Mouse (Mus musculus) midbrain, embryonic 14.5 days (tissue): ENCODE data around the gene Mvb12a. TPM values are rescaled to one million over a fixed set of nuclear protein-coding genes. Genes with fewer than 3 reads are reported as not detected.

Experiments
- ATAC-seq: fragments of 200-750 bp; cut with Nextera tagmentation; 2 replicates; pipeline ENCODE4 v1.8.0; 2017; ENCODE audit warnings: moderate number of reproducible peaks, moderate library complexity; ENCODE audit not compliant: low FRiP score, low TSS enrichment
- DNase-seq: peaks from one replicate; pipeline ENCODE4 v3.0.0-alpha.2; 2015
- H3K27ac ChIP-seq: fragments of 300-500 bp; sonication (generic); replicated peaks from 2 replicates; pipeline ENCODE4 v1.5.1; 2014; ENCODE audit warnings: mild to moderate bottlenecking, low read depth, low read length, moderate library complexity
- H3K27me3 ChIP-seq: fragments of 300-500 bp; sonication (generic); 2 replicates; pipeline ENCODE4 v1.6.1; 2014; ENCODE audit warnings: low read length, control low read depth, mixed read lengths; ENCODE audit not compliant: control insufficient read depth, insufficient read depth
- H3K36me3 ChIP-seq: fragments of 300-500 bp; sonication (generic); 2 replicates; pipeline ENCODE4 v1.6.1; 2014; ENCODE audit warnings: low read length, control low read depth; ENCODE audit not compliant: control insufficient read depth, insufficient read depth
- H3K4me1 ChIP-seq: fragments of 300-500 bp; sonication (generic); 2 replicates; pipeline ENCODE4 v1.6.1; 2014; ENCODE audit warnings: mild to moderate bottlenecking, antibody characterized with exemption, low read length, control low read depth; ENCODE audit not compliant: control insufficient read depth, insufficient read depth
- H3K4me2 ChIP-seq: fragments of 300-500 bp; sonication (generic); 2 replicates; pipeline ENCODE4 v1.6.1; 2014; ENCODE audit warnings: mild to moderate bottlenecking, low read length, moderate library complexity
- H3K4me3 ChIP-seq: fragments of 300-500 bp; sonication (generic); replicated peaks from 2 replicates; pipeline ENCODE4 v1.5.1; 2014; ENCODE audit warnings: low read depth, low read length
- H3K9ac ChIP-seq: fragments of 300-500 bp; sonication (generic); replicated peaks from 2 replicates; pipeline ENCODE4 v1.6.1; 2014; ENCODE audit warnings: mild to moderate bottlenecking, low read length, moderate library complexity
- H3K9me3 ChIP-seq: fragments of 300-500 bp; sonication (generic); 2 replicates; pipeline ENCODE4 v1.6.1; 2016; ENCODE audit warnings: low read length, control low read depth, mixed read lengths; ENCODE audit not compliant: control insufficient read depth
- WGBS: fragments of 180-500 bp; shearing (Covaris S2); extraction: QIAGEN DNeasy Blood & Tissue Kit; methylation state at CpG from one replicate; pipeline ENCODE4 v1.1.7; 2014; 5-methylcytosine and 5-hydroxymethylcytosine counted together
- polyA plus RNA-seq: library from polyadenylated mRNA; unstranded; fragments of >200 nt; fragmentation: Nextera tagmentation; extraction: Ambion mirVana; gene quantifications from 2 replicates; pipeline ENCODE4 v1.2.1, GENCODE M21; 2014

Gene Mvb12a
- polyA plus RNA-seq, 1 experiment from 2014 or later, result 54.6 TPM

DNA sequence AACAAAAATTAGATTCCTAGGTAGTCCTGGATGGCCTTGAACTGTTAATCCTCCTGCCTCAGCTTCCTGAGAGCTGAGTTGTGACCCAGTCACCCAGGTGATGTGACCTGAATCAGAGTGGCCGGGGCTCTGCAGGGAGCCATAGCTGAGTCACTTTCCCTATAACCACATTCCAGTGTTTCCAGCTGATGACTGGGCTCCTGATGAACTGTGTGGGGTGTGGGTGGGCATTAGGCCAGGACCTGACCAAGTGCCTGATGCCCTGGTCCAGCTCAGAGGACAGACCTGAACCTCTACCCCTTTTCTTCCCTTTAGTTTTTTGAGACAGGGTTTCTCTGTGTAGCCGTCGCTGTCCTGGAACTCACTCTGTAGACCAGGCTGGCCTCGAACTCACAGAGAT lies 37.4 kb upstream of the Mvb12a start:
- no peak for DNase-seq
- Histone ChIP-seq H3K27me3 (peaks cover 39% of the 10 kb centered on the region), H3K4me3 (no peak overlapping the region), H3K27ac (no peak overlapping the region), H3K4me2 (no peak overlapping the region), H3K4me1 (no peaks in the 10 kb centered on the region), H3K36me3 (no peaks in the 10 kb centered on the region), H3K9ac (no peak overlapping the region), H3K9me3 (no peaks in the 10 kb centered on the region)
- ATAC-seq, result no peak
- WGBS, result 92% methylated on average over 4 of the region's 4 CpGs

DNA sequence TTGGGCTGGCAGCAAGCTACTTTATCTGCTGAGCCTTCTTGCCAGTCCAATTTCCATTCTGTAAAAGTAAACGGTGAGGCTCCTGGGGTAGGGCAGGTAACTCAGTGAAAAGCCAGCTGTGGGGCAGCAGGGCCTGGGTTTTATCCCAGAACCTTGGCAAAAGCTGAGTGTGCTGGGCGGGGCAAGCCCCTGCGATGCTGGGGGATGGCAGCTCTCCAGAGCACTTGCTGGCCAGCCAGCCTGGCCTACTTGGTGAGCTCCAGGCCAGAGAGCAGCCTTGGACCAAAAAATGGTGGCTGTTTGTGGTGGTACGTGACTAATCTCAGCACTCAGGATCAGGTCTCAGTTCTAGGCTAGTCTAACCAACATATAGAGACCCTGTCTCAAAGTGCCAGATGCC lies 36.7 kb upstream of the Mvb12a start:
- no peak overlapping the region for H3K4me3 ChIP-seq
- ATAC-seq (no peak), DNase-seq (no peak)
- H3K9me3 ChIP-seq, result no peaks in the 10 kb centered on the region
- WGBS, result 76% methylated on average over 4 of the region's 4 CpGs
- no peak overlapping the region for H3K4me2 ChIP-seq
- H3K27ac ChIP-seq, result no peak overlapping the region
- peaks cover 39% of the 10 kb centered on the region for H3K27me3 ChIP-seq
- no peaks in the 10 kb centered on the region for H3K36me3 ChIP-seq
- H3K4me1 ChIP-seq, result no peaks in the 10 kb centered on the region
- no peak overlapping the region for H3K9ac ChIP-seq

- Histone ChIP-seq H3K9ac (peak overlapping the region; percentile 36), H3K4me2 (peak overlapping the region; percentile 61), H3K4me3 (peak overlapping the region; percentile 32), H3K27me3 (peaks cover 39% of the 10 kb centered on the region), H3K9me3 (no peaks in the 10 kb centered on the region), H3K27ac (no peak overlapping the region), H3K4me1 (no peaks in the 10 kb centered on the region), H3K36me3 (no peaks in the 10 kb centered on the region)
- WGBS, result under 1% methylated on average over 61 of the region's 61 CpGs
- ATAC-seq (peak; percentile 55; the same call in 1 of the 2 replicates), DNase-seq (peak; percentile 94)
These were observed 35.1 kb upstream of the Mvb12a start for GRCm38 (mm10) chr8:71507589-71508104.

DNA sequence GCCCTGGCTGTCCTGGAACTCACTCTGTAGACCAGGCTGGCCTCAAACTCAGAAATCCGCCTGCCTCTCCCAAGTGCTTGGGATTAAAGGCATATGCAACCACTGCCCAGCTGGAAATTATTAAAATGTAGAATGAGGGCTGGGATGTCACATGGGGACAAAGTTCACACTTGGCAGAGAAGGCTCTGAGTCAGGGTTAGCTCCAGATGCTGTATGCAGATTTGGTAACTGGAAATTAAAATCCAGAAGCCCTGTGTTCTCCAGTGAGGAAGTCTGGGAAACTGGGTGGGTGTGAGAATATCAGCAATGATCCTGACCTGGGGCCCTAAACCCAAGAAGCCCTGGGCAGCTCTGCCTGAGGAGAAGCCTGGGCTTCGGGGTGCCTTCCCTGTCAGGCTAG lies 33.4 kb upstream of the Mvb12a start:
- ATAC-seq (no peak), DNase-seq (no peak)
- Histone ChIP-seq H3K4me1 (no peaks in the 10 kb centered on the region), H3K9me3 (no peaks in the 10 kb centered on the region), H3K9ac (no peak overlapping the region), H3K4me2 (no peak overlapping the region), H3K4me3 (no peak overlapping the region), H3K27ac (no peak overlapping the region), H3K27me3 (peaks cover 39% of the 10 kb centered on the region), H3K36me3 (no peaks in the 10 kb centered on the region)
- 75% methylated on average over 2 of the region's 2 CpGs for WGBS

DNA sequence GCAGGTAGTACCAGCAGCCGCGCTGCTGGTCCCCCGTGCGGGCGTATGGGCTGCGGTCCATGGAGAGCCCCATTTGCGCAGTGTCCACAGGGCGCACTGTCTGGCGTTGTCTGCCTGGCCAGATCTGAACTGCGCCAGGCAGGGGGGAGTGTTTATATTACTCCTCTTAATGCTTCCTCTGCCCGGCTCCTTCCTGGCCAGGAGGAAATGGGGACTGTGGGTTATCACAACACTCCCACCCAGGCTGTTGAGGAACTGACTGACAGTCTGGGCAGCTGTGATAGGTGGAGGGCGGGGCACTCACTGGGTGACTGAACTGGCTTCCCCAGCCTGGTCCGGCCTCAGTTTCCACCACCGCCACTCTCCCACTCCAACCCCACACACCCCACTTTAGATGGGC lies 31.1 kb upstream of the Mvb12a start, which contains the start of gene Plvap:
Gene Plvap, minus strand, starts transcription at position 109 of the 400 bp plus-strand sequence.
- Histone ChIP-seq H3K36me3 (no peaks in the 10 kb centered on the region), H3K27me3 (peaks cover 29% of the 10 kb centered on the region), H3K4me1 (no peaks in the 10 kb centered on the region), H3K9me3 (no peaks in the 10 kb centered on the region), H3K4me3 (no peak within 1 kb of the TSS), H3K4me2 (no peak within 1 kb of the TSS), H3K27ac (no peak within 1 kb of the TSS), H3K9ac (no peak within 1 kb of the TSS)
- no peak for ATAC-seq
- DNase-seq, result no peak
- WGBS, result 80% methylated on average over 14 of the region's 14 CpGs

DNA sequence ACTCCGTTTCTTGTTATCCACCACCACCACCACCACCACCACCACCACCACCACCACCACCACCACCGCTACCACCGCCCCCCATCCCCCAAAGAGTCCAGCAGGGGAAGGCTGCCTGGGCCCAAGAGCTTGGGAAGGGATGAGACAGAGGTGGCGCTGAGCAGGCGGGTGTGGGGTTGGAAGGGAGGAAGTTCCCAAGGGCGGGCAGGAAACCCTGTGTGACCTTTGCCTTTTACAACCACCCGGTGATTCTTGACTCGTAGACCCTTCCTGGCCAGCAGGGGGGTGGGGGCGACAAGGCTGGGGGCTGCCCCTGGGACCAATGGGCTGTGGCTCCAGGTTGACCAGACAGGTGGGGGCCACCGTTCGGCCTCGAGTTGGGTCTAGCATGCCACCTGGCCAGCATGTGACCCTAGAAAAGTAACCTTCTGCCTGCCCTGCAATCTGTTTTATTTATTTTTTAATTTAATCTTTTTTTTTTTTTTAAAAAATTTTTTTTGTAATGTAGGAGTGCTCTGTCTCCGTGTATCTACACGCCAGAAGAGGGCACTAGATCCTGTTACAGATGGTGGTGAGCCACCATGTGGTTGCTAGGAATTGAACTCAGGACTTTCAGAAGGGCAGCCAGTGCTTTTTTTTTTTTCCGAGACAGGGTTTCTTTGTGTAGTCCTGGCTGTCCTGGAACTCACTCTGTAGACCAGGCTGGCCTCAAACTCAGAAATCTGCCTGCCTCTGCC lies 29.5 kb upstream of the Mvb12a start:
- Histone ChIP-seq H3K9ac (no peak overlapping the region), H3K4me2 (no peak overlapping the region), H3K27me3 (peaks cover 14% of the 10 kb centered on the region), H3K9me3 (no peaks in the 10 kb centered on the region), H3K4me1 (no peaks in the 10 kb centered on the region), H3K27ac (no peak overlapping the region), H3K36me3 (no peaks in the 10 kb centered on the region), H3K4me3 (no peak overlapping the region)
- DNase-seq, result no peak
- WGBS, result 71% methylated on average over 15 of the region's 15 CpGs
- ATAC-seq, result no peak

DNA sequence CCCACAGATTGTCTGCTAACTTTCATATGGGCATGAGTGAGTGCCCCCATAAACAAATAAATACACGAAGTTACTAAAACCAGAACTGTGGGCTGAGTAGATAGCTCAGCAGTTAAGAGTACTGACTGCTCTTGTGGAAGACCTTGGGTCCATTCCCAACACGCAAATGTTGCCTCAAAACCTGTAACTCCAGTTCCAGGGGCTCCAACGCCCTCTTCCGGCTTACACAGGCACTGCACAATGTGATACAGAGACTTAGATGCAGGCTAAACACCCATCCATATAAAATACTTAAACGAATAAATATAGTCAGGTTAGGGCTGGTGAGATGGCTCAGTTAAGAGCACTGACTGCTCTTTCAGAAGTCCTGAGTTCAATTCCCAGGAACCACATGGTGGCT lies 27.7 kb upstream of the Mvb12a start:
- Histone ChIP-seq H3K4me3 (no peak overlapping the region), H3K36me3 (no peaks in the 10 kb centered on the region), H3K4me1 (no peaks in the 10 kb centered on the region), H3K27me3 (no peaks in the 10 kb centered on the region; the same call in 1 of the 2 replicates), H3K9ac (no peak overlapping the region), H3K27ac (no peak overlapping the region), H3K9me3 (no peaks in the 10 kb centered on the region), H3K4me2 (no peak overlapping the region)
- ATAC-seq (no peak), DNase-seq (no peak)
- 69% methylated on average over 5 of the region's 5 CpGs for WGBS

DNA sequence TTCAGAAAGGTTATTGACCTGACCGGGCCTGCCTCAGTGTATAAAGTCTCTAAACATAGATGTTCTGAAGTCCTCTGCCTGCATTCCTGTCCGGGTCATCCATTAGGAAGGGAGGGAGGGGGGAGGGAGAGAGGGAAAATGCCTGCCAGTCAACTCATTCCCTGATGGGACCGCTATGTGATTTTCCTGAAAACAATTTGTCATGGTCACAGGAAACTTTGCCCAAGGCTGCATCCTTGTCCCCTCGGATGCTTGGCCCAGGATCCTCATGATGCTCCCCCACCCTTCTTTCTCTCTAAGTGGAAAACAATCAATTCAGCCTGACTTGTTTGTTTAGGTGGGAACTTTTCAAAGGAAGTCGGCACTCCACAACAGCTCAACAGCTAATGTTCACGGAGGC lies 25.9 kb upstream of the Mvb12a start:
- Histone ChIP-seq H3K27me3 (no peaks in the 10 kb centered on the region), H3K9ac (no peak overlapping the region; the same call in 1 of the 2 replicates), H3K4me3 (no peak overlapping the region), H3K9me3 (no peaks in the 10 kb centered on the region), H3K27ac (no peak overlapping the region), H3K36me3 (no peaks in the 10 kb centered on the region), H3K4me1 (no peaks in the 10 kb centered on the region), H3K4me2 (no peak overlapping the region)
- DNase-seq, result no peak
- ATAC-seq, result no peak
- WGBS, result 23% methylated on average over 6 of the region's 6 CpGs
